In the genomic region with DNA sequence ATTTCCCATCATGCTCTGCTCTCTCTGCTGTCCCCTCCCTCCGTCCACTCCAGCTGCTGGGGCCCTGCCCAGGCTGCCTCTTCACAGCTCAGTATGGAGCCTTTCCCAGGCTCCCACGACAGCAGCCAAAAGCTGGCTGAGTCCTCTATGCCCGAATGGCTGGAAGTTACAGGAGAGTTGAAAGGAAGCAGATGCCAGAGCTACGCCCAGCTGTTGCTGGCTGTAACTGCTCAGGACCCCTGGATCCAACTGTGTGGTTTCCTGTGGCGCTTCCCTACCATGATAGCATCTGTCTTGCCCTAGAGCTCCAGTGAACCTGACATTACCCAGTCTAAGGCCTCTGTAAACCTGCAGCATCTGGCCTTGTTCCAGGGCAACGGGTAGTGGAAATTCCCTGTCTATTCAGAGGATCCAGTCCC, we compare ENCODE assay signal across 9 mouse cellular contexts. TPM values are rescaled to one million over a fixed set of nuclear protein-coding genes. Genes with fewer than 3 reads are reported as not detected.
DNase-seq lines count a peak whose midpoint lies in the region; ATAC-seq lines count a peak whose summit lies in the region.
"Had no signal": no experiment of that assay in that cellular context is flagged by ENCODE, and none has a peak within 500 bp of the region (broad histone marks: within the 10 kb centered on the region; RNA-seq: fewer than 3 reads in every experiment).

No protein-coding gene starts in this region.

- ATAC-seq in hindbrain, embryonic 13.5 days (ENCODE audit: low FRiP score): peak; percentile 38; the same call in 1 of the 2 replicates
- ATAC-seq in hindbrain, embryonic 11.5 days (ENCODE audit: low FRiP score): no peak
- ATAC-seq in embryonic facial prominence, embryonic 11.5 days (replicated peaks; ENCODE audit: insufficient number of reproducible peaks, low FRiP score, low TSS enrichment, low read depth): peak; percentile 42; the same call in 1 of the 2 replicates
- peak; percentile 75; the same call in 1 of the 2 replicates for ATAC-seq in hindbrain, embryonic 14.5 days (ENCODE audit: low FRiP score)
- no peak for ATAC-seq in activated CD4-positive, CD25-positive, alpha-beta regulatory T cell, adult 4 months
- ATAC-seq in erythroid progenitor cell, adult 5-6 weeks (replicated peaks; ENCODE audit: low FRiP score, poor library complexity, severe bottlenecking): no peak

- H3K4me1 ChIP-seq in hindbrain, embryonic 13.5 days (replicated peaks): peaks cover 34% of the 10 kb centered on the region
- no peaks in the 10 kb centered on the region for H3K4me1 ChIP-seq in hindbrain, embryonic 11.5 days (replicated peaks; ENCODE audit: control insufficient read depth, insufficient read depth, low read length)
- no peaks in the 10 kb centered on the region for H3K4me1 ChIP-seq in embryonic facial prominence, embryonic 11.5 days (ENCODE audit: control insufficient read depth, insufficient read depth, low read length)
- H3K4me1 ChIP-seq in hindbrain, embryonic 14.5 days (replicated peaks; ENCODE audit: control insufficient read depth, insufficient read depth, low read length): peaks cover 15% of the 10 kb centered on the region
- H3K4me1 ChIP-seq: liver, embryonic 15.5 days had no signal

- H3K4me3 ChIP-seq in hindbrain, embryonic 13.5 days: no peak overlapping the region
- H3K4me3 ChIP-seq in hindbrain, embryonic 11.5 days (ENCODE audit: low read depth, low read length): no peak overlapping the region
- no peak overlapping the region for H3K4me3 ChIP-seq in embryonic facial prominence, embryonic 11.5 days (ENCODE audit: low read depth, low read length)
- H3K4me3 ChIP-seq in hindbrain, embryonic 14.5 days (replicated peaks; ENCODE audit: low read length): no peak overlapping the region
- H3K4me3 ChIP-seq: liver, embryonic 15.5 days had no signal

- WGBS in hindbrain, embryonic 13.5 days: 34% methylated on average over 6 of the region's 6 CpGs
- 45% methylated on average over 6 of the region's 6 CpGs for WGBS in hindbrain, embryonic 11.5 days
- WGBS in embryonic facial prominence, embryonic 11.5 days: 45% methylated on average over 6 of the region's 6 CpGs
- 37% methylated on average over 6 of the region's 6 CpGs for WGBS in hindbrain, embryonic 14.5 days

- DNase-seq in hindbrain, embryonic 11.5 days (ENCODE audit: low spot score): no peak
- DNase-seq in embryonic facial prominence, embryonic 11.5 days (ENCODE audit: low spot score): no peak
- DNase-seq in hindbrain, embryonic 14.5 days (ENCODE audit: low spot score): no peak
- DNase-seq in lung, postnatal 4 days: peak; percentile 30 to 69
- no peak for DNase-seq in cerebellum, postnatal 36 days

- no peaks in the 10 kb centered on the region for H3K36me3 ChIP-seq in hindbrain, embryonic 13.5 days
- no peaks in the 10 kb centered on the region for H3K36me3 ChIP-seq in hindbrain, embryonic 11.5 days (ENCODE audit: control insufficient read depth, insufficient read depth, low read length)
- H3K36me3 ChIP-seq in embryonic facial prominence, embryonic 11.5 days (replicated peaks; ENCODE audit: control insufficient read depth, insufficient read depth, low read depth, low read length): no peaks in the 10 kb centered on the region
- H3K36me3 ChIP-seq in hindbrain, embryonic 14.5 days (replicated peaks; ENCODE audit: control insufficient read depth, insufficient read depth): no peaks in the 10 kb centered on the region
- H3K36me3 ChIP-seq: liver, embryonic 15.5 days had no signal

- no peaks in the 10 kb centered on the region for H3K9me3 ChIP-seq in hindbrain, embryonic 13.5 days
- no peaks in the 10 kb centered on the region for H3K9me3 ChIP-seq in hindbrain, embryonic 11.5 days (ENCODE audit: control insufficient read depth, low read length)
- H3K9me3 ChIP-seq in embryonic facial prominence, embryonic 11.5 days (replicated peaks; ENCODE audit: control insufficient read depth, low read length): no peaks in the 10 kb centered on the region
- no peaks in the 10 kb centered on the region for H3K9me3 ChIP-seq in hindbrain, embryonic 14.5 days (ENCODE audit: control insufficient read depth, low read length)
- H3K9me3 ChIP-seq: liver, embryonic 15.5 days had no signal

- no peak overlapping the region for H3K9ac ChIP-seq in hindbrain, embryonic 13.5 days
- H3K9ac ChIP-seq in hindbrain, embryonic 11.5 days (ENCODE audit: low read depth, low read length): no peak overlapping the region
- H3K9ac ChIP-seq in embryonic facial prominence, embryonic 11.5 days (replicated peaks; ENCODE audit: low read length): no peak overlapping the region
- no peak overlapping the region for H3K9ac ChIP-seq in hindbrain, embryonic 14.5 days
- H3K9ac ChIP-seq: liver, embryonic 15.5 days had no signal

- H3K27ac ChIP-seq in hindbrain, embryonic 13.5 days: 0 out of 2 replicates have a peak overlapping the region, but pooled peaks have one; percentile 20
- no peak overlapping the region for H3K27ac ChIP-seq in hindbrain, embryonic 11.5 days (ENCODE audit: low read depth, low read length)
- no peak overlapping the region for H3K27ac ChIP-seq in embryonic facial prominence, embryonic 11.5 days (replicated peaks; ENCODE audit: low read depth, low read length)
- H3K27ac ChIP-seq in hindbrain, embryonic 14.5 days: peak overlapping the region; percentile 16; the same call in 1 of the 2 replicates
- H3K27ac ChIP-seq: liver, embryonic 15.5 days had no signal

- H3K27me3 ChIP-seq in hindbrain, embryonic 13.5 days: peaks cover 1% of the 10 kb centered on the region; the same call in 1 of the 2 replicates
- no peaks in the 10 kb centered on the region for H3K27me3 ChIP-seq in hindbrain, embryonic 11.5 days (ENCODE audit: control insufficient read depth, insufficient read depth, low read length)
- H3K27me3 ChIP-seq in embryonic facial prominence, embryonic 11.5 days (ENCODE audit: control insufficient read depth, insufficient read depth, low read length): no peaks in the 10 kb centered on the region
- no peaks in the 10 kb centered on the region for H3K27me3 ChIP-seq in hindbrain, embryonic 14.5 days (ENCODE audit: control insufficient read depth, insufficient read depth, low read length)
- H3K27me3 ChIP-seq: liver, embryonic 15.5 days had no signal

- H3K4me2 ChIP-seq in hindbrain, embryonic 13.5 days: 0 out of 2 replicates have a peak overlapping the region, but pooled peaks have one; percentile 13
- no peak overlapping the region for H3K4me2 ChIP-seq in hindbrain, embryonic 11.5 days (replicated peaks; ENCODE audit: low read depth, low read length)
- no peak overlapping the region for H3K4me2 ChIP-seq in embryonic facial prominence, embryonic 11.5 days (ENCODE audit: low read depth, low read length)
- no peak overlapping the region for H3K4me2 ChIP-seq in hindbrain, embryonic 14.5 days (replicated peaks)
- H3K4me2 ChIP-seq: liver, embryonic 15.5 days had no signal

RNA-seq across cellular contexts. Expression of a gene that starts 20.6 kb away (rescaled TPM):
- 2.4 and 2.6 TPM in 2 replicates for polyA plus RNA-seq in hindbrain, embryonic 13.5 days (2015; fragmentation: Nextera tagmentation; extraction: Ambion mirVana)
- 2.0 and 2.2 TPM in 2 replicates for polyA plus RNA-seq in hindbrain, embryonic 11.5 days (2014; fragmentation: Nextera tagmentation; extraction: Ambion mirVana)
- polyA plus RNA-seq in embryonic facial prominence, embryonic 11.5 days (2014; fragmentation: Nextera tagmentation; extraction: Ambion mirVana): 1.6 and 1.8 TPM in 2 replicates
- polyA plus RNA-seq in hindbrain, embryonic 14.5 days (2014; fragmentation: Nextera tagmentation; extraction: Ambion mirVana): 2.7 and 3.1 TPM in 2 replicates
- not detected for polyA plus RNA-seq in activated CD4-positive, CD25-positive, alpha-beta regulatory T cell, adult 4 months (2017; shearing (Covaris generic))
- total RNA-seq in erythroid progenitor cell, adult 5-6 weeks (2015; ENCODE audit: low replicate concordance): not detected in 2 replicates
- total RNA-seq in erythroid progenitor cell, adult 5-6 weeks (2017; ENCODE audit: low replicate concordance): not detected in 2 replicates

Comparison
In these comparisons a context has a peak if more than half of its experiments do, and no peak if none do; other contexts are left out.
1. ATAC-seq: peak in hindbrain, embryonic 13.5 days (single experiment), embryonic facial prominence, embryonic 11.5 days (single experiment) and hindbrain, embryonic 14.5 days (single experiment); none in hindbrain, embryonic 11.5 days (single experiment), activated CD4-positive, CD25-positive, alpha-beta regulatory T cell, adult 4 months (single experiment) and erythroid progenitor cell, adult 5-6 weeks (single experiment).
2. H3K27ac ChIP-seq: peak in hindbrain, embryonic 13.5 days (single experiment) and hindbrain, embryonic 14.5 days (single experiment); none in hindbrain, embryonic 11.5 days (single experiment) and embryonic facial prominence, embryonic 11.5 days (single experiment).
3. DNase-seq: peak in lung, postnatal 4 days (2 of 2); none in hindbrain, embryonic 11.5 days (single experiment), embryonic facial prominence, embryonic 11.5 days (single experiment), hindbrain, embryonic 14.5 days (single experiment) and cerebellum, postnatal 36 days (0 of 2).